Mouse (Mus musculus) forebrain, embryonic 14.5 days (tissue): ENCODE data around the gene Tmem132c. TPM values are rescaled to one million over a fixed set of nuclear protein-coding genes. Genes with fewer than 3 reads are reported as not detected.

Source experiments
- ATAC-seq: fragments of 200-750 bp; cut with Nextera tagmentation; 2 replicates; pipeline ENCODE4 v1.8.0; 2017; ENCODE audit warnings: mild to moderate bottlenecking, moderate library complexity
- DNase-seq: peaks from one replicate; pipeline ENCODE4 v3.0.0-alpha.2; 2015; ENCODE audit warnings: low spot score
- H3K27ac ChIP-seq: fragments of 300-500 bp; sonication (generic); 2 replicates; pipeline ENCODE4 v1.5.1; 2014; ENCODE audit warnings: low read depth, mild to moderate bottlenecking, control low read depth, low read length, moderate library complexity
- H3K27me3 ChIP-seq: fragments of 300-500 bp; sonication (generic); replicated peaks from 2 replicates; pipeline ENCODE4 v1.6.1; 2014; ENCODE audit warnings: low read length, control low read depth, mixed read lengths; ENCODE audit not compliant: control insufficient read depth, insufficient read depth
- H3K36me3 ChIP-seq: fragments of 300-500 bp; sonication (generic); 2 replicates; pipeline ENCODE4 v1.6.1; 2014; ENCODE audit warnings: low read length, control low read depth; ENCODE audit not compliant: control insufficient read depth, insufficient read depth
- H3K4me1 ChIP-seq: fragments of 300-500 bp; sonication (generic); 2 replicates; pipeline ENCODE4 v1.6.1; 2014; ENCODE audit warnings: antibody characterized with exemption, low read length, control low read depth; ENCODE audit not compliant: control insufficient read depth, insufficient read depth
- H3K4me2 ChIP-seq: fragments of 300-500 bp; sonication (generic); 2 replicates; pipeline ENCODE4 v1.6.1; 2014; ENCODE audit warnings: mild to moderate bottlenecking, control low read depth, low read length
- H3K4me3 ChIP-seq: fragments of 300-500 bp; sonication (generic); 2 replicates; pipeline ENCODE4 v1.5.1; 2014; ENCODE audit warnings: low read depth, low read length, control low read depth
- H3K9ac ChIP-seq: fragments of 300-500 bp; sonication (generic); 2 replicates; pipeline ENCODE4 v1.6.1; 2014; ENCODE audit warnings: mild to moderate bottlenecking, low read length, control low read depth, moderate library complexity
- H3K9me3 ChIP-seq: fragments of 300-500 bp; sonication (generic); replicated peaks from 2 replicates; pipeline ENCODE4 v1.6.1; 2016; ENCODE audit warnings: low read length, control low read depth, mixed read lengths; ENCODE audit not compliant: control insufficient read depth
- WGBS: fragments of 180-500 bp; shearing (Covaris S2); extraction: QIAGEN DNeasy Blood & Tissue Kit; methylation state at CpG from one replicate; pipeline ENCODE4 v1.1.7; 2014; 5-methylcytosine and 5-hydroxymethylcytosine counted together
- polyA plus RNA-seq: library from polyadenylated mRNA; unstranded; fragments of >200 nt; fragmentation: Nextera tagmentation; extraction: Ambion mirVana; gene quantifications from 2 replicates; pipeline ENCODE4 v1.2.1, GENCODE M21; 2014

Tmem132c gene
- polyA plus RNA-seq, 1 experiment from 2014 or later = 6.5 TPM

DNA sequence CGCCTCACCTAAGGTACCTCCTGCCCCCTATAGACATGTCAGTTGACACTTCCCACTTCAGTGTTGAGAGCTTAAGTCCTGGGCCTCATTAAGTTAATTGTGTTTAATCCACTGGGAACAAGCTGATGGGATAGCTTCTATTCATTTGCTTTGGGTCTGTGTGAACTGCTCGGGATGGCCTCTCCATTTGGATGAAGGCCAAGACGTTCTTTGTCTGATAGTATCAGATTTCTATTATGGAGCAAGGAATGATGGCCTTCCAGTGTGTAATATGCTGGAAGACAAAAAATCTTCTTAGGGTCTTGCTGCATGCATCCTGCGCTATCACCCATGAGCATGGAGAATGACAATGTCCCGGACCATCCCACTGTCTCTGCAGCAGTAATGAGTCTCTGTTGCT is 141.0 kb downstream of the Tmem132c start:
- Histone ChIP-seq H3K4me1 (peaks cover 12% of the 10 kb centered on the region), H3K36me3 (no peaks in the 10 kb centered on the region), H3K27me3 (no peaks in the 10 kb centered on the region), H3K9me3 (no peaks in the 10 kb centered on the region), H3K4me2 (no peak overlapping the region), H3K9ac (no peak overlapping the region), H3K4me3 (no peak overlapping the region), H3K27ac (no peak overlapping the region)
- WGBS = 32% methylated on average over 5 of the region's 5 CpGs
- ATAC-seq = no peak; the same call in 1 of the 2 replicates
- peak; percentile 47 for DNase-seq

DNA sequence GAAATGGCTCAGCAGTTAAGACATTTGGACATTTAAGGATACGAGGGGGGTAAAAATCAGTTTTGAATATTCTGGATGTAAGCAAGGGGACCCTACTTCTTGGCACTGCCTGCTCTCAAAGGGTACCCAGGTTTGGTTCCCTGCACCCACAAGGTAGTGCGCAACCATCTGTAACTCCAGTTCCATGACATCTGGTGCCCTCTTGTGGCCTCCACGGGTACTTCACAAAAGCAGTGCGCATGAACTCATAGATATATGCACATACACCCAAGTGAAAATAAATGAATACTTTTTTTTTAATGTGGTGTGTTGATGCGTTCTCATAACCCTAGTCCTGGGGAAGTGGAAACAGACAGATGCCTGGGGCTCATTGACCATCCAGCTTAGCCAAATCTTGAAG is 149.6 kb downstream of the Tmem132c start:
- no peak overlapping the region for H3K27ac ChIP-seq
- 96% methylated on average over 5 of the region's 5 CpGs for WGBS
- peaks cover 5% of the 10 kb centered on the region; the same call in 1 of the 2 replicates for H3K9me3 ChIP-seq

DNA sequence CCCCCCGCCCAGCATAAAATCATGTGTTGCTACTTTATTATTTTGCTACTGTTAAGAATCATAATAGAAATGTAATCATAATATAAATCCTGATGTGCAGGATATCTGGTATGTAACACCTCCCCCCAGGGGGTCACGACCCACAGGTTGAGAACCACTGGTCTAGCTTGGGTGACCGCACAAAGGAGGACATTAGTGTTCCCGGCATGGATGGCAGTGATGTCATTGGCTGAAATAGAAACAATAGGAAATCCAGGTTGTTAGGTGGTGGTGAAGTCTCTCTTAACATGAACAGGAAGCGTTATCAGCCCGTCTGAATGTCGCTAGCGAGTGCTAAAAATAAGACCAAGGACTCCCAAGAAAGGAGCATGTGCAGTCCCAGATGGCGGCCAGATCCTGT is 155.3 kb downstream of the Tmem132c start:
- 86% methylated on average over 9 of the region's 9 CpGs for WGBS
- Histone ChIP-seq H3K27ac (no peak overlapping the region), H3K9ac (no peak overlapping the region), H3K36me3 (no peaks in the 10 kb centered on the region), H3K4me2 (no peak overlapping the region), H3K9me3 (no peaks in the 10 kb centered on the region), H3K4me3 (no peak overlapping the region), H3K4me1 (peaks cover 3% of the 10 kb centered on the region; the same call in 1 of the 2 replicates), H3K27me3 (no peaks in the 10 kb centered on the region)
- DNase-seq (no peak), ATAC-seq (no peak)

More for the DNA sequence above, 149.6 kb downstream of the Tmem132c start:
- H3K4me3 ChIP-seq = no peak overlapping the region
- no peak overlapping the region for H3K9ac ChIP-seq
- H3K4me2 ChIP-seq = no peak overlapping the region
- DNase-seq = no peak
- ATAC-seq = no peak
- H3K36me3 ChIP-seq = no peaks in the 10 kb centered on the region
- H3K27me3 ChIP-seq = no peaks in the 10 kb centered on the region
- H3K4me1 ChIP-seq = no peaks in the 10 kb centered on the region

DNA sequence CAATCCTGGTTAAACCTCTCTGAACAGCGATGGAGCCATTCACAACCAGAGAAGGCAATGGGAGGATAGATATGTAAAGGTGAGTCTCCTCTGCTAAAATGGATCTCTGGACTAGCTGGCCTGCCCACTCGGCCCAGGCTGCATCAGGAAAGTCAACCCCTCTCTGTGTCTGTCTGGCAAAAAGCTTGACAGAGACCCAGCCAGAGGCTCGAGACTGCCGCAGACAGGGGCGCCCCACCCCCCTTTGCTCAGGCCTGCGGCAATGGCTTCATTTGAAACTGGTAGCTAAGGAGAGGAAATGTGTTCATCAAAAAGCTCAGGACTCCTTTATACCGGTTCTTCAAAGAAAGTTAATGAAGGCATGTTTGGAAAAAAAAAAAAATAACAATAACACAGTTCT is 156.4 kb downstream of the Tmem132c start:
- H3K4me3 ChIP-seq = no peak overlapping the region
- no peak for DNase-seq
- no peak overlapping the region for H3K27ac ChIP-seq
- no peaks in the 10 kb centered on the region for H3K9me3 ChIP-seq
- no peak for ATAC-seq
- H3K36me3 ChIP-seq = no peaks in the 10 kb centered on the region
- no peak overlapping the region for H3K9ac ChIP-seq
- 4% methylated on average over 7 of the region's 7 CpGs for WGBS
- no peak overlapping the region for H3K4me2 ChIP-seq
- no peaks in the 10 kb centered on the region for H3K27me3 ChIP-seq
- peaks cover 3% of the 10 kb centered on the region; the same call in 1 of the 2 replicates for H3K4me1 ChIP-seq

DNA sequence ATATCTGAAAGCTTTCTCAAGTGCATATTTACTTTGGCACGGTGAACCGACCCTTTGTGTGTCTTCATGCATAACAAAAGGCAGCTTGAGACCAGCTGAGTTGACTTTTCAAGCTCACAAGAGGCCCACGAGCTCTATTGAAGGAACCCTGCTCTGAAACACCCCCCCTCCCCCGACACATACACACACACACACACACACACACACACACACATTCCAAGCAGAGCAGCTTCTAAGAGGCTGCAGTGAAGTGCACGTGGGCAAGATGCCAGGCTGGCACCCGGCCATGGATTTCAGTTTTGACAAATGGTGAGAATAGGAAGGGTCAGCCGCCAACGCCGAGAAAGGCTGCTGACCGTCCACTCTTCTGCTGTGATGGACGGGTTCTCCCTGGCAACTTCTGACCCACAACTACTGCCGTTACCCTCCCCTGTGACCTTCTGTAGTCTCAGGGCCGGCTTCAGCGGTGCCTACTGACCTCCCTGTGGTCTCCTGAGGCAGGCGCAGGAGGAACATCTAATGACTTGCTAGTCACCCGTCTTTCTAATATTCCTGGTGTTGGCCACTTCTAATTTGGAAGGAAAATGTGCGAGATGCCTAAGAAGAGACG is 163.9 kb downstream of the Tmem132c start:
- H3K4me2 ChIP-seq = no peak overlapping the region
- no peaks in the 10 kb centered on the region for H3K9me3 ChIP-seq
- H3K27me3 ChIP-seq = no peaks in the 10 kb centered on the region
- peaks cover 18% of the 10 kb centered on the region for H3K4me1 ChIP-seq
- no peaks in the 10 kb centered on the region for H3K36me3 ChIP-seq
- H3K27ac ChIP-seq = no peak overlapping the region; the same call in 1 of the 2 replicates
- no peak overlapping the region for H3K9ac ChIP-seq
- ATAC-seq (peak; percentile 84), DNase-seq (peak; percentile 83)
- no peak overlapping the region for H3K4me3 ChIP-seq
- 32% methylated on average over 18 of the region's 18 CpGs for WGBS

DNA sequence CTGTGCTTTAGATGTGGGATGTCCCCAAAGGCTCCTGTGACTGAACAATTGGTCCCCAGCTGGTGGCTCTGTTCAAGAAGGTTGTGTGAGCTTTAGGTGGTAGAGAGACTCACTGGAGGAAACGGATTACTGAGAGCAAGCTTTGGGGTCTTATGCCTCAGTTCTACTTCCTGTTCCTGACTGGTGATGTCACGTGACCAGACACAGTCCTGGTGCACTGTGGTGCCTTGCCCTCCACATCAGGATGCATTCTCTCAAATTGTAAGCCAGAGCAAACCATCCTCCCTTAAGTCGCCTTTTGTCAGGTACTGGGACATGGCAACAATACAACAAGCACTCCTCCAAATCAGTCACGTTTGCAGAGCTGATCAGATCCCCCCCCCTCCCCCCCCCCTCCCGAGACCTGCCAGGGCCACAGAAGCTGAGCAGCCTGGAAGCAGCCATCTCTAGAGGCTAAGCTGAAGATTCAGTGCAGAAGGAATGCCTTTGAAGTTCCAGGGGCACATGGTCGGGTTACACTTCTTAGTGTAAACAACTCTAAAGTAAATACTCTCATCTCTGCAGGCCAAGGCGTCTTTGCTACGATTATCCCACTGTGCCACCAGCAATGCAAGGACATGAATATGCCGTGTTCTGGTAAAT is 164.5 kb downstream of the Tmem132c start:
- no peaks in the 10 kb centered on the region for H3K36me3 ChIP-seq
- no peak overlapping the region for H3K4me2 ChIP-seq
- no peaks in the 10 kb centered on the region for H3K9me3 ChIP-seq
- H3K4me1 ChIP-seq = peaks cover 18% of the 10 kb centered on the region
- peak; percentile 37; the same call in 1 of the 2 replicates for ATAC-seq
- no peak overlapping the region for H3K4me3 ChIP-seq
- WGBS = 33% methylated on average over 8 of the region's 9 CpGs
- no peaks in the 10 kb centered on the region for H3K27me3 ChIP-seq
- H3K27ac ChIP-seq = no peak overlapping the region; the same call in 1 of the 2 replicates
- no peak for DNase-seq
- H3K9ac ChIP-seq = no peak overlapping the region

DNA sequence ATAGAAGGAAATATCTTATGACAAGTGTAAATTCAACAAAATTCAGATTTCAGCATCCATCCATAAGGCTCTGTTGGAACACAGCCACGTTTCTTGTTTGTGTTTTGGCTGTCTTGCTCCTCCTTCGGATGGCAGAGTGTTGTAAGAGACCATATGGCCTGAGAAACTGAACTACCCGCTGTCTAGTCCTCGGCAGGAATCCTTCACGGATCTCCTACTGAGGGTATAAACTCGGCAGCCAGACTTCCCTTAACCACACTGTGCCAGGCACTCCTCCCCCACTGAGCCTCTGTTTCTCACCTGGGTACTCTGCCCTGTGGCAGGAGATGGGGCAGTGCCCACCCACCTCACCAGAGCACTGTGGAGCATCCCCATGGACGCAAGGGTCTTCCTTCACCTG is 174.9 kb downstream of the Tmem132c start:
- Histone ChIP-seq H3K4me3 (no peak overlapping the region), H3K4me2 (no peak overlapping the region), H3K36me3 (no peaks in the 10 kb centered on the region), H3K4me1 (no peaks in the 10 kb centered on the region), H3K9me3 (no peaks in the 10 kb centered on the region), H3K9ac (no peak overlapping the region), H3K27ac (peak overlapping the region; percentile 55; the same call in 1 of the 2 replicates), H3K27me3 (no peaks in the 10 kb centered on the region)
- WGBS = 50% methylated on average over 7 of the region's 7 CpGs
- ATAC-seq (peak; percentile 75; the same call in 1 of the 2 replicates), DNase-seq (peak; percentile 92)

DNA sequence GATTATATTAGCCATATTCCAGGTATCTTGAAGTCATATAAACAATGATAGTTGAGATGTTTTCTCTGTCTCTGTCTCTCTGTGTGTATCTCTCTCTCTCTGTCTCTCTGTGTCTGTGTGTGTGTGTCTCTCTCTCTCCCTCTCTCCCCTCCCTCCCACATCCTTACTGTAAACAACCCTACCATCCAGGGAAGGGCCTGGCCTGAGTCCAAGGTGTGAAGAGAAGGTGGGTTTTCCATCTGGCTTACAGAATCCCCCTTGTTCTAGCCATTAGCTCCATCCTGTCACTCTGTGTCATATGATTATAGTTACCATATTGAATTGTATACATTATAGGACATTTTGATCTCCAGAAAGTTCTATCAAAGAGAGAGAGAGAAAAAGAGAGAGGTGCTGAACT is 182.3 kb downstream of the Tmem132c start:
- no peaks in the 10 kb centered on the region for H3K36me3 ChIP-seq
- ATAC-seq (0 out of 2 replicates have a peak, but pooled peaks have one; percentile 23), DNase-seq (peak; percentile 61)
- H3K9me3 ChIP-seq = no peaks in the 10 kb centered on the region
- H3K4me2 ChIP-seq = no peak overlapping the region
- H3K27ac ChIP-seq = no peak overlapping the region
- no peaks in the 10 kb centered on the region for H3K27me3 ChIP-seq
- H3K4me1 ChIP-seq = peaks cover 1% of the 10 kb centered on the region; the same call in 1 of the 2 replicates
- no peak overlapping the region for H3K4me3 ChIP-seq
- no peak overlapping the region for H3K9ac ChIP-seq

DNA sequence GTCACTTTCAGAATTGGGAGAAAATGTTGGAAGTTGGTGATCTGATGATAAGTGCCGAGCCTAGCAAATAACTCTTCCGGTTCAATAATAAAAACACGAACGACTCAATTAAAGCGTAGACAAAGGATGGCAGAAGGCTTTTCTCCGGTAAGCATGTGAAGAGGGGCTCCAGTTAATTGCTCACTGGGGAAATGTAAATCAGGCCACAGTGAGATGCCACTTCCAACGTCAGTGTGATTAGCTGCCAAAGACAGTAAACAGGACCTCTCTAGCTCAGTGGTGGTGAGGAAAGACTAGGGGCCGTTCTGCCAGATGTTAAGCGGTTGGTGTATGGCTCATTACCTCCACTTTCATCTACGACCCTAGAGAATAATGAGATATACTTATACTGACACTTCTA is 187.5 kb downstream of the Tmem132c start:
- WGBS = 9% methylated on average over 10 of the region's 10 CpGs
- DNase-seq = peak; percentile 75
- H3K27me3 ChIP-seq = no peaks in the 10 kb centered on the region
- H3K36me3 ChIP-seq = no peaks in the 10 kb centered on the region
- no peak overlapping the region for H3K9ac ChIP-seq
- H3K4me3 ChIP-seq = no peak overlapping the region
- H3K4me1 ChIP-seq = peaks cover 11% of the 10 kb centered on the region
- peak; percentile 52; the same call in 1 of the 2 replicates for ATAC-seq
- H3K9me3 ChIP-seq = no peaks in the 10 kb centered on the region
- no peak overlapping the region; the same call in 1 of the 2 replicates for H3K27ac ChIP-seq
- no peak overlapping the region for H3K4me2 ChIP-seq
